Mouse (Mus musculus) MEL (cell line): Measurements from ENCODE around the gene Efr3b. TPM values are rescaled to one million over a fixed set of nuclear protein-coding genes. Genes with fewer than 3 reads are reported as not detected.
"Not testable (repeated sequence)": the region's sequence is repeated elsewhere in the genome, so short reads cannot be mapped to it uniquely, and the experiment has no call there.

Experiments used
- DNase-seq: peaks from one replicate; pipeline ENCODE4 v3.0.0; 2011; ENCODE audit warnings: low read depth, low spot score
- H3K27ac ChIP-seq: 2 replicates; pipeline ENCODE4 v1.5.1; 2012; ENCODE audit warnings: low read depth, mild to moderate bottlenecking, control low read depth, low read length, moderate library complexity; ENCODE audit not compliant: control insufficient read depth
- H3K27me3 ChIP-seq, 2 experiments: fragments of 150-350 bp in 1 of 2; sonication (generic) in 1 of 2; 2 replicates each; pipeline ENCODE4 v1.6.1; 2012; ENCODE audit warnings: low read length in 2 of 2, mild to moderate bottlenecking in 2 of 2, improper control_type of control experiment in 1 of 2, moderate library complexity in 1 of 2; ENCODE audit not compliant: insufficient read depth in 2 of 2, control insufficient read depth in 1 of 2
- H3K36me3 ChIP-seq, 2 experiments: 2 replicates each; pipeline ENCODE4 v1.6.1; 2012 to 2014; ENCODE audit warnings: low read length in 2 of 2, improper control_type of control experiment in 1 of 2, inconsistent platforms in 1 of 2, mild to moderate bottlenecking in 1 of 2; ENCODE audit not compliant: insufficient read depth in 2 of 2, control insufficient read depth in 1 of 2
- H3K4me1 ChIP-seq, 2 experiments: fragments of 150-350 bp in 1 of 2; sonication (generic) in 1 of 2; 2 replicates each; pipeline ENCODE4 v1.6.1; 2012; ENCODE audit warnings: low read length in 2 of 2, improper control_type of control experiment in 1 of 2, mild to moderate bottlenecking in 1 of 2; ENCODE audit not compliant: insufficient read depth in 2 of 2, control insufficient read depth in 1 of 2
- H3K4me3 ChIP-seq, 2 experiments: fragments of 150-350 bp in 1 of 2; sonication (generic) in 1 of 2; 2 replicates each; pipeline ENCODE4 v1.5.1; 2012; ENCODE audit warnings: low read depth in 2 of 2, low read length in 2 of 2, mild to moderate bottlenecking in 2 of 2, moderate library complexity in 2 of 2, control low read depth in 1 of 2, improper control_type of control experiment in 1 of 2; ENCODE audit not compliant: control insufficient read depth in 1 of 2, insufficient read depth in 1 of 2
- H3K79me2 ChIP-seq: 2 replicates; pipeline ENCODE4 v1.6.1; 2012; ENCODE audit warnings: mild to moderate bottlenecking, low read length, moderate library complexity; ENCODE audit not compliant: control insufficient read depth, poor library complexity, insufficient read depth
- H3K9ac ChIP-seq: 2 replicates; pipeline ENCODE4 v1.6.1; 2012; ENCODE audit warnings: low read depth, mild to moderate bottlenecking, control low read depth, low read length, moderate library complexity; ENCODE audit not compliant: control insufficient read depth, poor library complexity, severe bottlenecking
- H3K9me3 ChIP-seq: fragments of 150-350 bp; sonication (generic); replicated peaks from 2 replicates; pipeline ENCODE4 v1.6.1; 2012; ENCODE audit warnings: mild to moderate bottlenecking, low read length, improper control_type of control experiment, moderate library complexity; ENCODE audit not compliant: insufficient read depth
- CHD1 ChIP-seq: IDR thresholded peaks from 2 replicates; pipeline ENCODE4 v1.6.1; 2012; ENCODE audit warnings: low read depth, mild to moderate bottlenecking, inconsistent platforms, low read length, improper control_type of control experiment
- CHD2 ChIP-seq: IDR thresholded peaks from 2 replicates; pipeline ENCODE4 v1.6.1; 2011; ENCODE audit warnings: low read length, improper control_type of control experiment
- E2F4 ChIP-seq: IDR thresholded peaks from 2 replicates; pipeline ENCODE4 v1.6.1; 2011; ENCODE audit warnings: low read depth, low read length, improper control_type of control experiment, borderline replicate concordance
- MAZ ChIP-seq: IDR thresholded peaks from 2 replicates; pipeline ENCODE4 v1.6.1; 2012; ENCODE audit warnings: low read depth, mild to moderate bottlenecking, inconsistent platforms, low read length, improper control_type of control experiment
- RAD21 ChIP-seq: IDR thresholded peaks from 2 replicates; pipeline ENCODE4 v1.6.1; 2011; ENCODE audit warnings: mild to moderate bottlenecking, low read depth, low read length, improper control_type of control experiment
- RCOR1 ChIP-seq: IDR thresholded peaks from 2 replicates; pipeline ENCODE4 v1.6.1; 2012; ENCODE audit warnings: low read depth, mild to moderate bottlenecking, inconsistent platforms, low read length, improper control_type of control experiment
- TCF12 ChIP-seq: IDR thresholded peaks from 2 replicates; pipeline ENCODE4 v1.6.1; 2014; ENCODE audit warnings: low read depth, mild to moderate bottlenecking, inconsistent platforms, low read length, improper control_type of control experiment, moderate library complexity
- UBTF ChIP-seq: IDR thresholded peaks from 2 replicates; pipeline ENCODE4 v1.6.1; 2012; ENCODE audit warnings: low read depth, mild to moderate bottlenecking, inconsistent platforms, low read length, improper control_type of control experiment, moderate library complexity, borderline replicate concordance; ENCODE audit not compliant: insufficient read depth
- ZKSCAN1 ChIP-seq: IDR thresholded peaks from 2 replicates; pipeline ENCODE4 v1.6.1; 2012; ENCODE audit warnings: low read depth, mild to moderate bottlenecking, inconsistent platforms, low read length, improper control_type of control experiment, moderate library complexity
- polyA plus RNA-seq, 2 experiments: library from polyadenylated mRNA; stranded (reverse) in 1 of 2; unstranded in 1 of 2; fragments of >175 nt in 1 of 2; fragments of >200 nt in 1 of 2; gene quantifications; 2 replicates each; pipeline versions ENCODE4 v1.2.1 to v1.2.4; 2012; ENCODE audit warnings: low replicate concordance in 2 of 2, low read depth in 1 of 2; ENCODE audit not compliant: insufficient read length in 2 of 2, insufficient read depth in 1 of 2, missing spikeins in 1 of 2
- total RNA-seq: library from RNA; depleted of rRNA; stranded (reverse); fragments of 300-350 nt; gene quantifications from 2 replicates; pipeline ENCODE4 v1.2.3, GENCODE M21; 2012

Efr3b gene
- total and polyA plus RNA-seq, 3 experiments, result 1.5 to 1.7 TPM; not detected in 1

- Histone ChIP-seq H3K36me3 (no peaks in the 10 kb centered on the region), H3K9me3 (no peaks in the 10 kb centered on the region), H3K27me3 (no peaks in the 10 kb centered on the region; a peak in 2 of 4 replicates), H3K79me2 (no peaks in the 10 kb centered on the region), H3K4me3 (no peak overlapping the region), H3K27ac (no peak overlapping the region), H3K4me1 (no peaks in the 10 kb centered on the region), H3K9ac (no peak overlapping the region)
- TF ChIP-seq E2F4 (no peak), UBTF (no peak), TCF12 (no peak), ZKSCAN1 (no peak), CHD1 (no peak)
- DNase-seq, result no peak
Observed at GRCm38 (mm10) chr12:3947503-3947902, 91.2 kb downstream of the Efr3b start.

GRCm38 (mm10) chr12:3944454-3945073 lies 94.2 kb downstream of the Efr3b start:
- no peak for DNase-seq
- no peak overlapping the region for H3K4me3 ChIP-seq
- no peaks in the 10 kb centered on the region for H3K36me3 ChIP-seq
- no peaks in the 10 kb centered on the region for H3K27me3 ChIP-seq
- H3K9ac ChIP-seq, result no peak overlapping the region
- no peak for TF ChIP-seq RCOR1
- no peak overlapping the region for H3K27ac ChIP-seq
- H3K4me1 ChIP-seq, result no peaks in the 10 kb centered on the region
- H3K79me2 ChIP-seq, result no peaks in the 10 kb centered on the region
- no peaks in the 10 kb centered on the region for H3K9me3 ChIP-seq

GRCm38 (mm10) chr12:3942026-3942425 lies 96.7 kb downstream of the Efr3b start:
- TF ChIP-seq RAD21 (no peak), MAZ (no peak), E2F4 (no peak), CHD2 (no peak), TCF12 (no peak)
- H3K79me2 ChIP-seq, result no peaks in the 10 kb centered on the region
- DNase-seq, result no peak
- H3K27ac ChIP-seq, result no peak overlapping the region
- H3K36me3 ChIP-seq, result no peaks in the 10 kb centered on the region
- H3K27me3 ChIP-seq, result no peaks in the 10 kb centered on the region; a peak in 1 of 4 replicates
- no peak overlapping the region for H3K4me3 ChIP-seq
- H3K9me3 ChIP-seq, result no peaks in the 10 kb centered on the region
- no peak overlapping the region for H3K9ac ChIP-seq
- no peaks in the 10 kb centered on the region for H3K4me1 ChIP-seq

GRCm38 (mm10) chr12:3930090-3930865 lies 108.4 kb downstream of the Efr3b start:
- H3K79me2 ChIP-seq, result not testable (repeated sequence)

More at GRCm38 (mm10) chr12:3930090-3930865, 108.4 kb downstream of the Efr3b start:
- H3K36me3 ChIP-seq, H3K4me1 ChIP-seq, H3K9me3 ChIP-seq, H3K9ac ChIP-seq, H3K27me3 ChIP-seq, H3K27ac ChIP-seq, DNase-seq, H3K4me3 ChIP-seq: not testable (repeated sequence)
